In genomic region chr14:52304644-52305271, GRCm38 (mm10) we compare ENCODE assay signal across 8 mouse cellular contexts. TPM values are rescaled to one million over a fixed set of nuclear protein-coding genes. Genes with fewer than 3 reads are reported as not detected.
DNase-seq lines count a peak whose midpoint lies in the region; ATAC-seq lines count a peak whose summit lies in the region.

Mettl3 (minus strand) TSS chr14:52305128.

- under 1% methylated on average over 45 of the region's 46 CpGs for WGBS in hindbrain, embryonic 12.5 days

- H3K4me1 ChIP-seq in hindbrain, embryonic 12.5 days: peaks cover 5% of the 10 kb centered on the region

- peak within 1 kb of the TSS; percentile 96 for H3K27ac ChIP-seq in hindbrain, embryonic 12.5 days

- no peaks in the 10 kb centered on the region for H3K27me3 ChIP-seq in hindbrain, embryonic 12.5 days

- H3K4me3 ChIP-seq in hindbrain, embryonic 12.5 days: peak within 1 kb of the TSS; percentile 74

- H3K9me3 ChIP-seq in hindbrain, embryonic 12.5 days (replicated peaks): no peaks in the 10 kb centered on the region

- peak; percentile 98 for DNase-seq in NIH3T3 (ENCODE audit: low read depth)
- peak; percentile 93 to 95 for DNase-seq in cerebellum, postnatal 10 days
- DNase-seq in frontal cortex, postnatal 10 days (ENCODE audit: low spot score in 2 of 2): peak; percentile 86 to 88
- peak; percentile 90 to 95 for DNase-seq in layer of hippocampus, postnatal 14 days (ENCODE audit: low spot score in 2 of 2)
- DNase-seq in lung, postnatal 14 days: peak; percentile 93
- DNase-seq in retina, adult 2 months (ENCODE audit: low read depth, low spot score): peak; percentile 89
- DNase-seq in thymus, postnatal 36 days: peak; percentile 86 to 87

- H3K4me2 ChIP-seq in hindbrain, embryonic 12.5 days (replicated peaks): peak within 1 kb of the TSS; percentile 77

- peaks cover 19% of the 10 kb centered on the region for H3K36me3 ChIP-seq in hindbrain, embryonic 12.5 days

- peak; percentile 96 for ATAC-seq in hindbrain, embryonic 12.5 days (ENCODE audit: low FRiP score)

- H3K9ac ChIP-seq in hindbrain, embryonic 12.5 days: peak within 1 kb of the TSS; percentile 82

RNA-seq across cellular contexts. Expression of gene Mettl3, which starts in this region (rescaled TPM):
- polyA plus RNA-seq in hindbrain, embryonic 12.5 days (2016; fragmentation: Nextera tagmentation; extraction: Ambion mirVana): 54.7 and 56.1 TPM in 2 replicates
- total RNA-seq in layer of hippocampus, postnatal 14 days (2021): 10 to 100 TPM; 33.4 to 36.4 TPM

Comparison
In these comparisons a context has a peak if more than half of its experiments do, and no peak if none do; other contexts are left out.
1. Peak in every context shown above with its lines: DNase-seq, ATAC-seq, H3K4me3 ChIP-seq and H3K27ac ChIP-seq.